Mouse (Mus musculus) ES-E14 (cell line): ENCODE measurements at regions not wholly inside any gene's neighbourhood (a gene's known extent, or its start where the extent isn't known, plus 50 kb on each side); places are given as distances from the start of the nearest gene placed in this dataset.

Experiments
- DNase-seq: peaks from one replicate; pipeline ENCODE4 v3.0.0-alpha.2; 2013; ENCODE audit warnings: low read depth, low spot score
- H3K27ac ChIP-seq: 2 replicates; pipeline ENCODE4 v1.5.1; 2012; ENCODE audit warnings: low read depth, mild to moderate bottlenecking, low read length, moderate library complexity, mixed read lengths; ENCODE audit not compliant: poor library complexity, insufficient read depth, severe bottlenecking
- H3K36me3 ChIP-seq: 2 replicates; pipeline ENCODE4 v1.6.1; 2012; ENCODE audit warnings: mild to moderate bottlenecking, low read length, moderate library complexity, mixed read lengths; ENCODE audit not compliant: control insufficient read depth, poor library complexity, insufficient read depth, severe bottlenecking
- H3K4me1 ChIP-seq, 2 experiments: fragments of 150-350 bp in 1 of 2; sonication (generic) in 1 of 2; 2 replicates each; pipeline ENCODE4 v1.6.1; 2012; ENCODE audit warnings: low read length in 2 of 2, mild to moderate bottlenecking in 1 of 2, mixed read lengths in 1 of 2; ENCODE audit not compliant: control insufficient read depth in 2 of 2, insufficient read depth in 2 of 2, poor library complexity in 1 of 2
- H3K4me3 ChIP-seq, 2 experiments: fragments of 150-350 bp in 1 of 2; sonication (generic) in 1 of 2; 2 replicates each; pipeline ENCODE4 v1.5.1; 2012; ENCODE audit warnings: low read length in 2 of 2, low read depth in 1 of 2, mild to moderate bottlenecking in 1 of 2, mixed read lengths in 1 of 2; ENCODE audit not compliant: insufficient read depth in 1 of 2, poor library complexity in 1 of 2, severe bottlenecking in 1 of 2
- H3K9ac ChIP-seq: 2 replicates; pipeline ENCODE4 v1.6.1; 2012; ENCODE audit warnings: low read depth, mild to moderate bottlenecking, low read length, mixed read lengths; ENCODE audit not compliant: poor library complexity, insufficient read depth, severe bottlenecking
- H3K9me3 ChIP-seq: fragments of 150-350 bp; sonication (generic); 2 replicates; pipeline ENCODE4 v1.6.1; 2012; ENCODE audit warnings: low read depth, mild to moderate bottlenecking, low read length; ENCODE audit not compliant: control insufficient read depth, insufficient read depth
- CHD2 ChIP-seq: IDR thresholded peaks from 2 replicates; pipeline ENCODE4 v1.6.1; 2014; ENCODE audit warnings: mild to moderate bottlenecking, low read depth, low read length, inconsistent platforms
- HCFC1 ChIP-seq: IDR thresholded peaks from 2 replicates; pipeline ENCODE4 v1.6.1; 2012; ENCODE audit warnings: low read length, inconsistent platforms, borderline replicate concordance; ENCODE audit not compliant: insufficient read depth
- MAFK ChIP-seq: IDR thresholded peaks from 2 replicates; pipeline ENCODE4 v1.6.1; 2014; ENCODE audit warnings: mild to moderate bottlenecking, low read depth, low read length, inconsistent platforms; ENCODE audit not compliant: insufficient read depth
- ZC3H11A ChIP-seq: IDR thresholded peaks from 2 replicates; pipeline ENCODE4 v1.6.1; 2012; ENCODE audit warnings: low read depth, mild to moderate bottlenecking, inconsistent platforms, low read length, borderline replicate concordance
- ZNF384 ChIP-seq: IDR thresholded peaks from 2 replicates; pipeline ENCODE4 v1.6.1; 2012; ENCODE audit warnings: low read depth, low read length, inconsistent platforms
- in situ Hi-C, 2 experiments: fragments of 600-800 bp; cut with MboI; formaldehyde crosslinking; loops; one replicate each; pipeline ENCODE4 v1.15.1; 2025; ENCODE audit warnings: low sequenced_read_pairs in 2 of 2, inconsistent platforms in 1 of 2; ENCODE audit not compliant: unreplicated experiment in 2 of 2

DNA sequence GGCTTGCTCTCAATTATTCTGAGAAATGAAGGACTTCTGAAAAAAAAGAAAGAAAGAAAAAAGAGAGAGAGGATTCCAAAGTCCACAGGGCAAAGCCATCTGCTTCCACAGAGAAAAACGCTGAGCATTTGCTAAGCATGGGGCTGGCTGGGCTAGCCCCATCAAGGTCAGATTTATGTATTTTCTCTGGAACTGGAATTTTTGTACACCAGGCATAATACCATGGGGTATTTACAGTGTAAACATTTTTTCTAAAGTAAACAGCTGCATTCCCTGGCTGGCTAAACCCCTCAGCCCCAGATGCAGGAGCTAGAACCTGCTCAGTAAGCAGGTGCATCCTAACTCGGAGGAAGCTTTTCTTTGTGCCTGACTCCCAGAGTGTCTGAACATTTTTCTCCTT is 135.8 kb upstream of the Lrig1 start:
- TF ChIP-seq MAFK, result no peak
- no peak for TF ChIP-seq HCFC1
- no peak for TF ChIP-seq ZC3H11A
- no peak for TF ChIP-seq ZNF384
- no peak for TF ChIP-seq CHD2
- Histone ChIP-seq H3K9ac (no peak overlapping the region), H3K9me3 (no peaks in the 10 kb centered on the region), H3K27ac (no peak overlapping the region), H3K4me1 (no peaks in the 10 kb centered on the region), H3K4me3 (no peak overlapping the region), H3K36me3 (no peaks in the 10 kb centered on the region)
- in situ Hi-C loops, result no loop called here
- DNase-seq, result no peak

- Histone ChIP-seq H3K4me3 (no peak overlapping the region), H3K4me1 (no peaks in the 10 kb centered on the region), H3K9me3 (no peaks in the 10 kb centered on the region), H3K36me3 (no peaks in the 10 kb centered on the region), H3K27ac (no peak overlapping the region), H3K9ac (no peak overlapping the region)
- in situ Hi-C loops, result no loop called here
- no peak for DNase-seq
- no peak for TF ChIP-seq ZNF384
- TF ChIP-seq MAFK, result no peak
- no peak for TF ChIP-seq ZC3H11A
- TF ChIP-seq HCFC1, result no peak
- TF ChIP-seq CHD2, result no peak
Observed at GRCm38 (mm10) chr6:94834551-94834950, 134.6 kb upstream of the Lrig1 start.

DNA sequence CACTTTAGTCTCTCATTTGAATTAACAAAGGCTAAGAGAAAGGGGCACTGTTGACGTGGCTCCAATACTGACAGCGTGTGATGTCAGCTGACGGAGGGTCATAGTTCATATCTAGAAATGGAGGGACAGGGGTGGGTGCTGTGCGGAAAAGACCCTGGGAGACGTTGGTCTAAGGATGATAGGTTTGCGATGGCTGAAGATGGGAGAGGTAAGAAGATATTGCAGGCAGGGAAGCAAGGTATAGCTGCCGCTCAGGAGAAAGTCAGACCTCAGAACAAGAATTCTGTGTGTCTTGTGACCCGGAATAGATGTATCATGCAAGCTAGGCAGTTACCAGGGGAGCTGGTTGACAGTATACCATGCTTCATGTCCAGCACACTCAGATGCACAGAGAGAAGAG is 130.8 kb upstream of the Lrig1 start:
- Histone ChIP-seq H3K27ac (no peak overlapping the region), H3K4me1 (no peaks in the 10 kb centered on the region), H3K9ac (no peak overlapping the region), H3K4me3 (no peak overlapping the region), H3K9me3 (no peaks in the 10 kb centered on the region), H3K36me3 (no peaks in the 10 kb centered on the region)
- in situ Hi-C loops, result no loop called here
- TF ChIP-seq CHD2 (no peak), ZNF384 (no peak), HCFC1 (no peak), MAFK (no peak), ZC3H11A (no peak)
- DNase-seq, result no peak

DNA sequence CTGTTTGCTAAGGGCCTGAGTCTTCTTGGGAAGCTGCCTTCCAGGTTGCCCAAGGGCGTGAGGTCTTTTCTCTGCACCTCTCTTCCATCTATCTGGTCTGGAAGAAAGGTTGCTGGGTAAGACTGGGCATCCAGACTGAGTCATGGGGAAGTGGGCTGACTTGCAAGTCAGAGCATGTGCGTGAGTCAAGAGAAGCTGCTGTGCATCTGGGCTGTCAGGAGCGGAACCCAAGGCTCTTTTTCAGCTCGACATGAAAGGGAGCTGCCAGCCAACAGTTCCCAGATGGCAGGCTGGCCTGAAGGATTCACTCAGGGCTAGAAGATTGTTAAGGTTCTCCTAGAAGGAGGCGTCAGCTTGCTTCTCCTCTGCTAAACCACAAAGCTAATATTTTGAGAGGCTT is 129.3 kb upstream of the Lrig1 start:
- no peaks in the 10 kb centered on the region for H3K36me3 ChIP-seq
- H3K9ac ChIP-seq, result no peak overlapping the region
- H3K4me3 ChIP-seq, result no peak overlapping the region
- TF ChIP-seq CHD2 (no peak), ZC3H11A (no peak), HCFC1 (no peak), MAFK (no peak), ZNF384 (no peak)
- DNase-seq, result no peak
- no peaks in the 10 kb centered on the region for H3K4me1 ChIP-seq
- no peak overlapping the region for H3K27ac ChIP-seq
- no peaks in the 10 kb centered on the region for H3K9me3 ChIP-seq
- in situ Hi-C loops, result no loop called here

GRCm38 (mm10) chr6:94826656-94827055 is 126.7 kb upstream of the Lrig1 start:
- DNase-seq, result peak; percentile 60
- Histone ChIP-seq H3K9ac (no peak overlapping the region), H3K9me3 (no peaks in the 10 kb centered on the region), H3K4me3 (no peak overlapping the region), H3K36me3 (no peaks in the 10 kb centered on the region), H3K4me1 (no peaks in the 10 kb centered on the region), H3K27ac (no peak overlapping the region)
- in situ Hi-C loops, result no loop called here
- TF ChIP-seq ZC3H11A, result no peak
- TF ChIP-seq CHD2, result no peak
- no peak for TF ChIP-seq HCFC1
- TF ChIP-seq ZNF384, result no peak
- TF ChIP-seq MAFK, result no peak
